In genomic region chr9:7779786-7780185, GRCm38 (mm10) we compare ENCODE assay signal across 12 mouse cellular contexts.
"Had no signal": no experiment of that assay in that cellular context is flagged by ENCODE, and none has a peak within 500 bp of the region (broad histone marks: within the 10 kb centered on the region; RNA-seq: fewer than 3 reads in every experiment).

No protein-coding gene starts in this region.

- ATAC-seq: midbrain, embryonic 16.5 days had no signal

- DNase-seq: kidney, adult 18-20 months; kidney, postnatal 10 days; kidney, postnatal 4 days; lung, embryonic 14.5 days; lung, postnatal 10 days; lung, postnatal 4 days; right cerebral cortex, postnatal 25 days had no signal

- H3K27ac ChIP-seq: intestine, embryonic 15.5 days; layer of hippocampus, adult 2 months; limb, embryonic 15.5 days; midbrain, embryonic 12.5 days had no signal

- H3K4me2 ChIP-seq: intestine, embryonic 15.5 days; limb, embryonic 15.5 days; lung, embryonic 14.5 days; midbrain, embryonic 12.5 days had no signal

- H3K9ac ChIP-seq: intestine, embryonic 15.5 days; limb, embryonic 15.5 days; lung, embryonic 14.5 days; midbrain, embryonic 12.5 days had no signal

- H3K36me3 ChIP-seq: intestine, embryonic 15.5 days had no signal

- H3K27me3 ChIP-seq: intestine, embryonic 15.5 days; limb, embryonic 15.5 days; midbrain, embryonic 12.5 days had no signal

- H3K9me3 ChIP-seq: intestine, embryonic 15.5 days; limb, embryonic 15.5 days; midbrain, embryonic 12.5 days had no signal

- H3K4me3 ChIP-seq: intestine, embryonic 15.5 days; layer of hippocampus, adult 2 months; limb, embryonic 15.5 days; midbrain, embryonic 12.5 days had no signal

- H3K4me1 ChIP-seq: limb, embryonic 15.5 days had no signal
